Mouse (Mus musculus) stomach, postnatal 0 days (tissue): ENCODE measurements around the gene Unc119b.

Experiments
- CTCF ChIP-seq: IDR thresholded peaks from 2 replicates; pipeline ENCODE4 v1.5.1; 2016; ENCODE audit warnings: antibody characterized with exemption, low read depth, mild to moderate bottlenecking, moderate library complexity
- EP300 ChIP-seq: optimal IDR thresholded peaks from 2 replicates; pipeline ENCODE3; 2016; ENCODE audit warnings: antibody characterized with exemption

GRCm38 (mm10) chr5:115150991-115151390 is 16.2 kb upstream of the Unc119b start:
- TF ChIP-seq CTCF (no peak), EP300 (no peak)
